Mouse (Mus musculus) CH12.LX (cell line): ENCODE results near the gene Slc28a1. TPM values are rescaled to one million over a fixed set of nuclear protein-coding genes. Genes with fewer than 3 reads are reported as not detected.

Experiments
- DNase-seq: peaks from one replicate; pipeline ENCODE4 v3.0.0-alpha.2; 2013; ENCODE audit errors: extremely low read depth
- H3K27ac ChIP-seq: 2 replicates; pipeline ENCODE4 v1.5.1; 2012; ENCODE audit warnings: low read depth, mild to moderate bottlenecking, control low read depth, moderate library complexity; ENCODE audit not compliant: insufficient read depth
- H3K27me3 ChIP-seq: replicated peaks from 2 replicates; pipeline ENCODE3; 2012; ENCODE audit warnings: inconsistent platforms
- H3K36me3 ChIP-seq, 2 experiments: replicated peaks in 1 of 2; 2 replicates each; pipeline versions ENCODE3 to v1.6.1; 2012; ENCODE audit warnings: inconsistent platforms in 1 of 2, low read length in 1 of 2, mild to moderate bottlenecking in 1 of 2, mixed read lengths in 1 of 2, moderate library complexity in 1 of 2; ENCODE audit not compliant: control insufficient read depth in 1 of 2, insufficient read depth in 1 of 2
- H3K4me1 ChIP-seq, 2 experiments: 2 replicates each; pipeline ENCODE4 v1.6.1; 2012; ENCODE audit warnings: inconsistent platforms in 1 of 2, moderate library complexity in 1 of 2; ENCODE audit not compliant: insufficient read depth in 2 of 2, control insufficient read depth in 1 of 2
- H3K4me2 ChIP-seq: 2 replicates; pipeline ENCODE4 v1.6.1; 2012; ENCODE audit warnings: low read depth, mild to moderate bottlenecking, control low read depth; ENCODE audit not compliant: poor library complexity, insufficient read depth, severe bottlenecking
- H3K4me3 ChIP-seq, 3 experiments: fragments of 150-350 bp in 1 of 3; sonication (generic) in 1 of 3; replicated peaks in 1 of 3; 2 replicates each; pipeline versions ENCODE3 to v1.5.1; 2011 to 2012; ENCODE audit warnings: low read depth in 2 of 3, low read length in 2 of 3, mild to moderate bottlenecking in 2 of 3, moderate library complexity in 2 of 3, control low read depth in 1 of 3, improper control_type of control experiment in 1 of 3, inconsistent platforms in 1 of 3, mixed read lengths in 1 of 3; ENCODE audit not compliant: poor library complexity in 1 of 3
- H3K79me2 ChIP-seq: replicated peaks from 2 replicates; pipeline ENCODE4 v1.6.1; 2012; ENCODE audit warnings: mild to moderate bottlenecking, moderate library complexity; ENCODE audit not compliant: control insufficient read depth, poor library complexity, insufficient read depth, severe bottlenecking; ENCODE audit errors: extremely low read depth
- H3K9ac ChIP-seq: 2 replicates; pipeline ENCODE4 v1.6.1; 2012; ENCODE audit warnings: low read depth, mild to moderate bottlenecking, control low read depth, moderate library complexity; ENCODE audit not compliant: insufficient read depth
- H3K9me3 ChIP-seq: replicated peaks from 2 replicates; pipeline ENCODE3; 2012; ENCODE audit warnings: low read length, inconsistent platforms, mixed read lengths
- BHLHE40 ChIP-seq: IDR thresholded peaks from 2 replicates; pipeline ENCODE4 v1.6.1; 2011; ENCODE audit warnings: mild to moderate bottlenecking, low read depth, low read length, improper control_type of control experiment
- CHD1 ChIP-seq: IDR thresholded peaks from 2 replicates; pipeline ENCODE4 v1.6.1; 2012; ENCODE audit warnings: low read depth, low read length, improper control_type of control experiment, inconsistent platforms
- CHD2 ChIP-seq: IDR thresholded peaks from 2 replicates; pipeline ENCODE4 v1.6.1; 2011; ENCODE audit warnings: low read length, improper control_type of control experiment
- CTCF ChIP-seq, 2 experiments: IDR thresholded peaks in 1 of 2; conservative IDR thresholded peaks in 1 of 2; 2 replicates each; pipeline ENCODE4 v1.5.1; 2011 to 2012; ENCODE audit warnings: low read depth in 2 of 2, low read length in 2 of 2, improper control_type of control experiment in 1 of 2, inconsistent platforms in 1 of 2, mild to moderate bottlenecking in 1 of 2, moderate library complexity in 1 of 2
- E2F4 ChIP-seq: IDR thresholded peaks from 2 replicates; pipeline ENCODE4 v1.6.1; 2011; ENCODE audit warnings: low read depth, low read length, improper control_type of control experiment; ENCODE audit not compliant: insufficient replicate concordance
- ELF1 ChIP-seq: IDR thresholded peaks from 2 replicates; pipeline ENCODE4 v1.6.1; 2014; ENCODE audit warnings: low read depth, mild to moderate bottlenecking, inconsistent platforms, low read length, improper control_type of control experiment
- EP300 ChIP-seq: IDR thresholded peaks from 2 replicates; pipeline ENCODE4 v1.6.1; 2011; ENCODE audit warnings: low read length, improper control_type of control experiment
- ETS1 ChIP-seq: conservative IDR thresholded peaks from 2 replicates; pipeline ENCODE4 v1.6.1; 2012; ENCODE audit warnings: low read depth, mild to moderate bottlenecking, inconsistent platforms, low read length, improper control_type of control experiment, moderate library complexity
- GABPA ChIP-seq: IDR thresholded peaks from 2 replicates; pipeline ENCODE4 v1.6.1; 2012; ENCODE audit warnings: low read depth, low read length, improper control_type of control experiment, inconsistent platforms; ENCODE audit not compliant: insufficient replicate concordance
- HCFC1 ChIP-seq: IDR thresholded peaks from 2 replicates; pipeline ENCODE4 v1.6.1; 2012; ENCODE audit warnings: low read depth, mild to moderate bottlenecking, inconsistent platforms, low read length, improper control_type of control experiment
- IRF4 ChIP-seq: IDR thresholded peaks from 2 replicates; pipeline ENCODE4 v1.6.1; 2014; ENCODE audit warnings: low read depth, mild to moderate bottlenecking, inconsistent platforms, low read length, improper control_type of control experiment
- JUN ChIP-seq: IDR thresholded peaks from 2 replicates; pipeline ENCODE4 v1.6.1; 2011; ENCODE audit warnings: low read depth, mild to moderate bottlenecking, low read length, improper control_type of control experiment, moderate library complexity; ENCODE audit not compliant: insufficient read depth
- JUND ChIP-seq: conservative IDR thresholded peaks from 2 replicates; pipeline ENCODE4 v1.6.1; 2011; ENCODE audit warnings: low read depth, low read length, improper control_type of control experiment
- KAT2A ChIP-seq: IDR thresholded peaks from 2 replicates; pipeline ENCODE4 v1.6.1; 2012; ENCODE audit warnings: low read length, improper control_type of control experiment, inconsistent platforms; ENCODE audit not compliant: insufficient replicate concordance
- MAFK ChIP-seq: IDR thresholded peaks from 2 replicates; pipeline ENCODE4 v1.6.1; 2011; ENCODE audit warnings: low read length, improper control_type of control experiment; ENCODE audit not compliant: insufficient replicate concordance
- MAX ChIP-seq: IDR thresholded peaks from 2 replicates; pipeline ENCODE4 v1.6.1; 2011; ENCODE audit warnings: low read length, improper control_type of control experiment
- MAZ ChIP-seq: IDR thresholded peaks from 2 replicates; pipeline ENCODE4 v1.6.1; 2012; ENCODE audit warnings: low read depth, mild to moderate bottlenecking, inconsistent platforms, low read length, improper control_type of control experiment, moderate library complexity
- MEF2A ChIP-seq: IDR thresholded peaks from 2 replicates; pipeline ENCODE4 v1.6.1; 2014; ENCODE audit warnings: low read depth, mild to moderate bottlenecking, inconsistent platforms, low read length, improper control_type of control experiment, borderline replicate concordance
- MXI1 ChIP-seq: IDR thresholded peaks from 2 replicates; pipeline ENCODE4 v1.6.1; 2011; ENCODE audit warnings: mild to moderate bottlenecking, low read depth, low read length, improper control_type of control experiment
- MYC ChIP-seq: IDR thresholded peaks from 2 replicates; pipeline ENCODE4 v1.6.1; 2011; ENCODE audit warnings: low read depth, mild to moderate bottlenecking, improper control_type of control experiment, low read length
- NELFE ChIP-seq: IDR thresholded peaks from 2 replicates; pipeline ENCODE4 v1.6.1; 2011; ENCODE audit warnings: low read depth, low read length, improper control_type of control experiment
- NRF1 ChIP-seq: IDR thresholded peaks from 2 replicates; pipeline ENCODE4 v1.6.1; 2014; ENCODE audit warnings: low read depth, mild to moderate bottlenecking, inconsistent platforms, low read length, improper control_type of control experiment, moderate library complexity
- PAX5 ChIP-seq: IDR thresholded peaks from 2 replicates; pipeline ENCODE4 v1.6.1; 2012; ENCODE audit warnings: low read length, inconsistent platforms, mixed read lengths
- POLR2A ChIP-seq: IDR thresholded peaks from 2 replicates; pipeline ENCODE4 v1.6.1; 2011; ENCODE audit warnings: low read depth, mild to moderate bottlenecking, improper control_type of control experiment, low read length
- POLR2AphosphoS2 ChIP-seq: IDR thresholded peaks from 2 replicates; pipeline ENCODE4 v1.6.1; 2011; ENCODE audit warnings: low read depth, low read length, improper control_type of control experiment
- RAD21 ChIP-seq: IDR thresholded peaks from 2 replicates; pipeline ENCODE4 v1.6.1; 2011; ENCODE audit warnings: low read depth, mild to moderate bottlenecking, low read length, improper control_type of control experiment, moderate library complexity
- RCOR1 ChIP-seq: conservative IDR thresholded peaks from 2 replicates; pipeline ENCODE4 v1.6.1; 2012; ENCODE audit warnings: low read depth, mild to moderate bottlenecking, inconsistent platforms, low read length, improper control_type of control experiment
- SIN3A ChIP-seq: IDR thresholded peaks from 2 replicates; pipeline ENCODE4 v1.6.1; 2012; ENCODE audit warnings: low read length, improper control_type of control experiment, inconsistent platforms
- SMC3 ChIP-seq: IDR thresholded peaks from 2 replicates; pipeline ENCODE4 v1.6.1; 2011; ENCODE audit warnings: low read depth, low read length, improper control_type of control experiment
- TBP ChIP-seq: conservative IDR thresholded peaks from 2 replicates; pipeline ENCODE4 v1.6.1; 2011; ENCODE audit warnings: low read depth, low read length, improper control_type of control experiment
- TCF12 ChIP-seq: IDR thresholded peaks from 2 replicates; pipeline ENCODE4 v1.6.1; 2014; ENCODE audit warnings: low read depth, mild to moderate bottlenecking, inconsistent platforms, low read length, improper control_type of control experiment
- UBTF ChIP-seq: IDR thresholded peaks from 2 replicates; pipeline ENCODE4 v1.6.1; 2012; ENCODE audit warnings: low read depth, mild to moderate bottlenecking, inconsistent platforms, low read length, improper control_type of control experiment, moderate library complexity
- USF1 ChIP-seq: IDR thresholded peaks from 2 replicates; pipeline ENCODE4 v1.6.1; 2014; ENCODE audit warnings: low read depth, mild to moderate bottlenecking, inconsistent platforms, low read length, improper control_type of control experiment
- USF2 ChIP-seq: conservative IDR thresholded peaks from 2 replicates; pipeline ENCODE4 v1.6.1; 2011; ENCODE audit warnings: low read depth, low read length, improper control_type of control experiment
- ZC3H11A ChIP-seq: IDR thresholded peaks from 2 replicates; pipeline ENCODE4 v1.6.1; 2012; ENCODE audit warnings: low read depth, mild to moderate bottlenecking, inconsistent platforms, low read length, improper control_type of control experiment
- ZKSCAN1 ChIP-seq: IDR thresholded peaks from 2 replicates; pipeline ENCODE4 v1.6.1; 2012; ENCODE audit warnings: low read depth, inconsistent platforms, low read length, improper control_type of control experiment, borderline replicate concordance
- ZMIZ1 ChIP-seq: IDR thresholded peaks from 2 replicates; pipeline ENCODE4 v1.6.1; 2012; ENCODE audit warnings: low read depth, mild to moderate bottlenecking, inconsistent platforms, low read length, improper control_type of control experiment
- ZNF384 ChIP-seq: IDR thresholded peaks from 2 replicates; pipeline ENCODE4 v1.6.1; 2012; ENCODE audit warnings: low read depth, low read length, improper control_type of control experiment, inconsistent platforms
- dilution Hi-C: fragments of 300-500 bp; cut with MboI; formaldehyde crosslinking; loops from 2 replicates; pipeline ENCODE4 v1.14.3; 2020; ENCODE audit warnings: low sequenced_read_pairs; ENCODE audit not compliant: extremely low pct_unique_long_range_greater_than_20kb, extremely low pct_ligation_motif_present
- in situ Hi-C: fragments of 300-500 bp; cut with MboI; formaldehyde crosslinking; loops from 3 replicates; pipeline ENCODE4 v1.14.3; 2019; ENCODE audit warnings: low sequenced_read_pairs, low pct_ligation_motif_present, low pct_unique_long_range_greater_than_20kb, mixed read lengths
- polyA plus RNA-seq: library from polyadenylated mRNA; unstranded; fragments of >175 nt; gene quantifications from 2 replicates; pipeline ENCODE4 v1.2.1, GENCODE M21; 2012; ENCODE audit warnings: low read depth; ENCODE audit not compliant: insufficient read length
- total RNA-seq, 2 experiments: library from RNA; depleted of rRNA; stranded (reverse); fragments of 300-350 nt in 1 of 2; fragments of >200 nt in 1 of 2; gene quantifications; 2 replicates each; pipeline ENCODE4 v1.2.3; 2012 to 2014

The Slc28a1 gene
- total and polyA plus RNA-seq, 3 experiments, result 0.04 to 0.13 TPM; not detected in 1

GRCm38 (mm10) chr7:81212261-81212681 is 97.7 kb downstream of the Slc28a1 start:
- in situ Hi-C loops (loop anchor here (10.0 kb wide), 1 partner anchor 63 kb away; no protein-coding TSS in a partner anchor), dilution Hi-C loops (no loop called here)
- peak; percentile 85 for DNase-seq
- peak overlapping the region; percentile 57 for H3K4me2 ChIP-seq
- no peaks in the 10 kb centered on the region for H3K27me3 ChIP-seq
- H3K79me2 ChIP-seq, result peaks cover 22% of the 10 kb centered on the region
- H3K9ac ChIP-seq, result peak overlapping the region; percentile 68; the same call in 1 of the 2 replicates
- peaks cover 5 to 49% of the 10 kb centered on the region in 2 experiments; a peak in 3 of 4 replicates for H3K4me1 ChIP-seq
- H3K36me3 ChIP-seq, result peaks cover 0 to 4% of the 10 kb centered on the region in 2 experiments
- H3K4me3 ChIP-seq, result peak overlapping the region; percentile 65 to 78 (median 76)
- peak overlapping the region; percentile 83 for H3K27ac ChIP-seq
- TF ChIP-seq ZKSCAN1, result no peak
- peak; percentile 76; the same call in 1 of the 2 replicates for TF ChIP-seq MYC
- TF ChIP-seq SMC3, result peak; percentile 9; the same call in 1 of the 2 replicates
- no peak; the same call in 1 of the 2 replicates for TF ChIP-seq E2F4
- no peak for TF ChIP-seq USF1
- no peak for TF ChIP-seq ZC3H11A
- peak; percentile 68; the same call in 1 of the 2 replicates for TF ChIP-seq CHD2
- TF ChIP-seq ZMIZ1, result no peak
- no peak for TF ChIP-seq RAD21
- TF ChIP-seq MEF2A, result peak; percentile 57; the same call in 1 of the 2 replicates
- TF ChIP-seq MXI1, result 0 out of 2 replicates have a peak, but pooled peaks have one; percentile 70
- TF ChIP-seq SIN3A, result peak; percentile 96
- peak; percentile 82 for TF ChIP-seq MAX
- TF ChIP-seq TBP, result peak; percentile 49; the same call in 1 of the 2 replicates
- TF ChIP-seq NRF1, result peak; percentile 66
- TF ChIP-seq MAZ, result peak; percentile 62; the same call in 1 of the 2 replicates
- TF ChIP-seq HCFC1, result peak; percentile 56
- peak; percentile 54; the same call in 1 of the 2 replicates for TF ChIP-seq BHLHE40
- TF ChIP-seq RCOR1, result peak; percentile 42; the same call in 1 of the 2 replicates
- TF ChIP-seq CHD1, result peak; percentile 46; the same call in 1 of the 2 replicates
- TF ChIP-seq IRF4, result peak; percentile 77
- TF ChIP-seq POLR2AphosphoS2, result no peak
- peak; percentile 43; the same call in 1 of the 2 replicates for TF ChIP-seq EP300
- TF ChIP-seq CTCF (conservative IDR thresholded peaks at IDR 0.05 in 1 of 2, IDR thresholded peaks at IDR 0.05 in 1 of 2; ENCODE audit: low read depth in 2 of 2, low read length in 2 of 2), result no peak
- no peak for TF ChIP-seq JUN
- TF ChIP-seq USF2, result no peak; the same call in 1 of the 2 replicates
- no peak for TF ChIP-seq GABPA
- 0 out of 2 replicates have a peak, but pooled peaks have one; percentile 52 for TF ChIP-seq UBTF
- TF ChIP-seq PAX5, result no peak
- TF ChIP-seq TCF12, result peak; percentile 88
- TF ChIP-seq KAT2A, result no peak
- no peak; the same call in 1 of the 2 replicates for TF ChIP-seq ZNF384
- no peak for TF ChIP-seq NELFE
- no peak for TF ChIP-seq JUND
- peak; percentile 48; the same call in 1 of the 2 replicates for TF ChIP-seq ELF1
- TF ChIP-seq POLR2A, result peak; percentile 51; the same call in 1 of the 2 replicates
- no peak; the same call in 1 of the 2 replicates for TF ChIP-seq ETS1
- TF ChIP-seq MAFK, result no peak
- H3K9me3 ChIP-seq, result no peaks in the 10 kb centered on the region
